Mouse (Mus musculus): ENCODE measurements around the gene Ddx54.

Ddx54 gene

GRCm38 (mm10) chr5:120612442-120612821, at the start of gene Ddx54, which contains the start of gene Rita1:
TSS of gene Ddx54 (plus strand) at chr5:120612739.
TSS of gene Rita1 (minus strand) at chr5:120612589.
- no peaks in the 10 kb centered on the region for H3K27me3 ChIP-seq (ENCODE audit: insufficient read depth, low read length)
- H3K4me1 ChIP-seq (replicated peaks; ENCODE audit: low read depth, low read length) = peaks cover 80% of the 10 kb centered on the region
- peak within 1 kb of the TSS; percentile 97 for H3K4me3 ChIP-seq (replicated peaks; ENCODE audit: low read length)
- TF ChIP-seq CTCF (conservative IDR thresholded peaks at IDR 0.05; ENCODE audit: low read length) = no peak
- no peak for TF ChIP-seq POU5F1 (IDR thresholded peaks at IDR 0.05; ENCODE audit: borderline replicate concordance, low read length)
- no peak for TF ChIP-seq NANOG (IDR thresholded peaks at IDR 0.05; ENCODE audit: borderline replicate concordance, low read length)
- no peaks in the 10 kb centered on the region for H3K9me3 ChIP-seq (ENCODE audit: low read length)
- peaks cover 61% of the 10 kb centered on the region for H3K36me3 ChIP-seq (ENCODE audit: insufficient read depth, low read length)

- no peak for TF ChIP-seq POU5F1 (IDR thresholded peaks at IDR 0.05; ENCODE audit: borderline replicate concordance, low read length)
- TF ChIP-seq NANOG (IDR thresholded peaks at IDR 0.05; ENCODE audit: borderline replicate concordance, low read length) = no peak
- TF ChIP-seq CTCF (conservative IDR thresholded peaks at IDR 0.05; ENCODE audit: low read length) = no peak
- peak overlapping the region; percentile 55 for H3K4me3 ChIP-seq (replicated peaks; ENCODE audit: low read length)
- H3K4me1 ChIP-seq (replicated peaks; ENCODE audit: low read depth, low read length) = peaks cover 81% of the 10 kb centered on the region
- H3K36me3 ChIP-seq (ENCODE audit: insufficient read depth, low read length) = no peaks in the 10 kb centered on the region
- H3K9me3 ChIP-seq (ENCODE audit: low read length) = no peaks in the 10 kb centered on the region
- peaks cover 6% of the 10 kb centered on the region for H3K27me3 ChIP-seq (ENCODE audit: insufficient read depth, low read length)
Measured at GRCm38 (mm10) chr5:120562956-120563913, 49.3 kb upstream of the Ddx54 start.

GRCm38 (mm10) chr5:120563914-120564311, 48.6 kb upstream of the Ddx54 start:
- Histone ChIP-seq H3K27me3 (ENCODE audit: insufficient read depth, low read length) (peaks cover 9% of the 10 kb centered on the region), H3K4me1 (replicated peaks; ENCODE audit: low read depth, low read length) (peaks cover 78% of the 10 kb centered on the region), H3K9me3 (ENCODE audit: low read length) (no peaks in the 10 kb centered on the region), H3K36me3 (ENCODE audit: insufficient read depth, low read length) (no peaks in the 10 kb centered on the region), H3K4me3 (replicated peaks; ENCODE audit: low read length) (no peak overlapping the region)
- TF ChIP-seq CTCF (conservative IDR thresholded peaks at IDR 0.05; ENCODE audit: low read length) (no peak), POU5F1 (IDR thresholded peaks at IDR 0.05; ENCODE audit: borderline replicate concordance, low read length) (no peak), NANOG (IDR thresholded peaks at IDR 0.05; ENCODE audit: borderline replicate concordance, low read length) (no peak)

DNA sequence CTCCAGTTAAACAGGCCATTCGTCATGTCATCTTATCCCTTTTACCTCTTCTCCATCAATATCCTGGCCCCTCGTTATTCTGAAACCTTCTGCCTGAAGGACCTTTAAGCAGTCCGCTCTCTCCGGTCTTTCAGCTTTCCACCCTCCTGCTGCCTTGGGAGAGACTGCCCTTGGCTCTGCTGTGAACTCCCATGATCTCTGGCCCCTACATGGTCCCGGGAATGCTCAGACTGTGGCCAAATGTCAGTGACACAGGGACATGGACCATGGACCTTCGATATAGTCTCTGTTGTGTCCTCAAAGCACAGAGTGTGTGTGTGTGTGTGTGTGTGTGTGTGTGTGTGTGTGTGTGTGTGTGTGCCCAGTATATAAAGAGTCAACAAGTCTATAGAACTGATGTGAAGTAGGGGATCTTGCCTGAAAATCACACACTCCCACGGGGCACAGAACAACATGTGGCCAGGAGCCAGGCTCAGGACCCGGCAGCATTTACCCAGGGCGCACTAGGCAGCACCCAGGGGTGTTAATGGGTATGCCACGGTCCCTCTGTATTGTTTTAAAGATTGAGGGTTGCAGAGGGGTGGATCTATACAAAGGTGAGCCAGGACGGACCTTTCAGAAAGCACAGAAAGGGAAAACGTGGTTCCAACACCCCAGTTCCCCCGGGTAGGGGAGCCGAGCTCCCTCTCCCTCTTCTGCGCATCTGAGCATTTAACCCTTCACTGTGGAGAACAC, 47.2 kb upstream of the Ddx54 start:
- H3K4me3 ChIP-seq (replicated peaks; ENCODE audit: low read length) = no peak overlapping the region
- H3K9me3 ChIP-seq (ENCODE audit: low read length) = no peaks in the 10 kb centered on the region
- TF ChIP-seq CTCF (conservative IDR thresholded peaks at IDR 0.05; ENCODE audit: low read length) (no peak), NANOG (IDR thresholded peaks at IDR 0.05; ENCODE audit: borderline replicate concordance, low read length) (no peak), POU5F1 (IDR thresholded peaks at IDR 0.05; ENCODE audit: borderline replicate concordance, low read length) (no peak)
- H3K36me3 ChIP-seq (ENCODE audit: insufficient read depth, low read length) = no peaks in the 10 kb centered on the region
- peaks cover 9% of the 10 kb centered on the region for H3K27me3 ChIP-seq (ENCODE audit: insufficient read depth, low read length)
- peaks cover 64% of the 10 kb centered on the region for H3K4me1 ChIP-seq (replicated peaks; ENCODE audit: low read depth, low read length)

DNA sequence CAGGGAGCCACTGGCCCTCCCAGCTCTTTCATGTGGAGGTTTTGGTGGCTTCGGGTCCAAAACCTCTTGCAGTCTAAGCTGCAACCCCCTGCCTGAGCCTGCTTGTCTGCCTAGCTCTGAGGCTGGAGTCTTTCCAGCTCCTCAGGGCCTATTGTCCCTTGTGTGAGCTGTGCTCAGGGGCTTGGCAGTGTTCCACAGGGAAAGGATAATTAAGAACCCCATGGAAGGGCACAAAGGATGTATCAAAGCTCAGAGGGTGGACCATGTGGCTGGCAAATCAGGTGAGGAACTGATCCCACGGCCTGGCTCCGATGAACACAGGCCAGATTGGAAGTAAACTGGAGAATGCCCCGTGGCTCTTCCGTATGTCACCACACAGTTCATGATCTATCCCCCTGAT, 46.4 kb upstream of the Ddx54 start:
- Histone ChIP-seq H3K4me3 (replicated peaks; ENCODE audit: low read length) (no peak overlapping the region), H3K9me3 (ENCODE audit: low read length) (no peaks in the 10 kb centered on the region), H3K36me3 (ENCODE audit: insufficient read depth, low read length) (no peaks in the 10 kb centered on the region), H3K27me3 (ENCODE audit: insufficient read depth, low read length) (peaks cover 9% of the 10 kb centered on the region), H3K4me1 (replicated peaks; ENCODE audit: low read depth, low read length) (peaks cover 57% of the 10 kb centered on the region)
- no peak for TF ChIP-seq NANOG (IDR thresholded peaks at IDR 0.05; ENCODE audit: borderline replicate concordance, low read length)
- TF ChIP-seq CTCF (conservative IDR thresholded peaks at IDR 0.05; ENCODE audit: low read length) = no peak
- TF ChIP-seq POU5F1 (IDR thresholded peaks at IDR 0.05; ENCODE audit: borderline replicate concordance, low read length) = no peak

GRCm38 (mm10) chr5:120566681-120567252, 45.8 kb upstream of the Ddx54 start:
- Histone ChIP-seq H3K27me3 (ENCODE audit: insufficient read depth, low read length) (peaks cover 9% of the 10 kb centered on the region), H3K4me3 (replicated peaks; ENCODE audit: low read length) (peak overlapping the region; percentile 65), H3K36me3 (ENCODE audit: insufficient read depth, low read length) (no peaks in the 10 kb centered on the region), H3K4me1 (replicated peaks; ENCODE audit: low read depth, low read length) (peaks cover 53% of the 10 kb centered on the region), H3K9me3 (ENCODE audit: low read length) (no peaks in the 10 kb centered on the region)
- TF ChIP-seq CTCF (conservative IDR thresholded peaks at IDR 0.05; ENCODE audit: low read length) = no peak

DNA sequence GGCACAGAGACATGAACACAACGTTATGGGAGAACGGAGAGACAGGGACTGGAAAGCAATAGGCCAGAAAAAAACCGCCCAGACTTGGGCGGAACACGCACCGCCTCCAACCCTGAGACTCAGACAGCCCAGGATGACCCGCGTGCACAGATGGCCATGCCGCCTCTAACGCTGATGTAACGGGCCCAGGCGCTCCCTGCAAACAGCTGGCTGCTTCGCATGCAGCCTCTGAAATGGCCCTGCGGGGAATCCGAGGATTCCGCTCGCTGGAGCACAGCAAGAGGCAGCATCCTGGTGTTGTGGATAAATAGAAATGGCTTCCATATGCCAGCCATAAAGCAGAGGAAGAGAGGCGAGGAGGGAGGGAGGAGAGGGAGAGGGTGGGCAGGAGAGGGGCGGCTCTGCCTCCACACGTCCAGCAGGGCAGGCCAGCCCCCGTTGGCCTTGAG, 45.3 kb upstream of the Ddx54 start:
- H3K27me3 ChIP-seq (ENCODE audit: insufficient read depth, low read length) = peaks cover 9% of the 10 kb centered on the region
- H3K9me3 ChIP-seq (ENCODE audit: low read length) = no peaks in the 10 kb centered on the region
- TF ChIP-seq CTCF (conservative IDR thresholded peaks at IDR 0.05; ENCODE audit: low read length) (no peak), POU5F1 (IDR thresholded peaks at IDR 0.05; ENCODE audit: borderline replicate concordance, low read length) (no peak), NANOG (IDR thresholded peaks at IDR 0.05; ENCODE audit: borderline replicate concordance, low read length) (no peak)
- no peaks in the 10 kb centered on the region for H3K36me3 ChIP-seq (ENCODE audit: insufficient read depth, low read length)
- H3K4me3 ChIP-seq (replicated peaks; ENCODE audit: low read length) = peak overlapping the region; percentile 65
- peaks cover 48% of the 10 kb centered on the region for H3K4me1 ChIP-seq (replicated peaks; ENCODE audit: low read depth, low read length)

- TF ChIP-seq NANOG (IDR thresholded peaks at IDR 0.05; ENCODE audit: borderline replicate concordance, low read length) (no peak), POU5F1 (IDR thresholded peaks at IDR 0.05; ENCODE audit: borderline replicate concordance, low read length) (no peak), CTCF (conservative IDR thresholded peaks at IDR 0.05; ENCODE audit: low read length) (no peak)
Measured at GRCm38 (mm10) chr5:120567761-120568211, 44.8 kb upstream of the Ddx54 start.

More at GRCm38 (mm10) chr5:120567761-120568211, 44.8 kb upstream of the Ddx54 start:
- Histone ChIP-seq H3K9me3 (ENCODE audit: low read length) (no peaks in the 10 kb centered on the region), H3K27me3 (ENCODE audit: insufficient read depth, low read length) (peaks cover 9% of the 10 kb centered on the region), H3K4me1 (replicated peaks; ENCODE audit: low read depth, low read length) (peaks cover 43% of the 10 kb centered on the region), H3K4me3 (replicated peaks; ENCODE audit: low read length) (peak overlapping the region; percentile 65), H3K36me3 (ENCODE audit: insufficient read depth, low read length) (no peaks in the 10 kb centered on the region)
